Mouse (Mus musculus): ENCODE data around the gene Gm20388.

DNA sequence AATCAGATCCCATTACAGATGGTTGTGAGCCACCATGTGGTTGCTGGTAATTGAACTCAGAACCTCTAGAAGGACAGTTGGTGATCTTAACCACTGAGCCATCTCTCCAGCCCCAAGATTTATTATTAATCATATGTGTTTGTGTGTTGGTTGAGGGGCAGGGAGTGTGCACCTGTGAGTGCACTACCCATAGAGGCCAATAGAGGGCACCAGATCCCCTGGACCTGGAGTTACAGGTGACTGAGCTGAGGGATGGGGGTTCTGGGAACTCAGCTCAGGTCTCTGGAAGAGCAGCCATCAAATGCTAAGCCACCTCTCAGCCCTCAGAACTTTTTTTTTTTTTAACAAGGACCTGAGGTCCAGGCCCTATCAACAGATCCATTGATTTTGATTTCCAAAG lies 474.1 kb downstream of the Gm20388 start:
- TF ChIP-seq CTCF (IDR thresholded peaks at IDR 0.05; ENCODE audit: low read depth) (peak; percentile 14; the same call in 1 of the 2 replicates), EP300 (IDR thresholded peaks at IDR 0.05; ENCODE audit: low read depth) (no peak)
